Mouse (Mus musculus) heart, postnatal 0 days (tissue): Measurements from ENCODE around the gene Shroom3. TPM values are rescaled to one million over a fixed set of nuclear protein-coding genes. Genes with fewer than 3 reads are reported as not detected.

Experiments
- ATAC-seq: fragments of 200-750 bp; cut with Nextera tagmentation; 2 replicates; pipeline ENCODE4 v1.8.0; 2017; ENCODE audit warnings: low read depth, moderate number of reproducible peaks, moderate library complexity; ENCODE audit not compliant: insufficient read depth
- DNase-seq: peaks from one replicate; pipeline ENCODE4 v3.0.0-alpha.2; 2016; ENCODE audit warnings: low spot score
- H3K27ac ChIP-seq: fragments of 300-500 bp; sonication (generic); 2 replicates; pipeline ENCODE4 v1.5.1; 2014; ENCODE audit warnings: low read depth, mild to moderate bottlenecking
- H3K27me3 ChIP-seq: fragments of 300-500 bp; sonication (generic); 2 replicates; pipeline ENCODE4 v1.6.1; 2014; ENCODE audit warnings: low read length, mixed read lengths; ENCODE audit not compliant: control insufficient read depth, insufficient read depth
- H3K36me3 ChIP-seq: fragments of 300-500 bp; sonication (generic); replicated peaks from 2 replicates; pipeline ENCODE4 v1.6.1; 2014; ENCODE audit warnings: low read length, mixed read lengths; ENCODE audit not compliant: control insufficient read depth, insufficient read depth
- H3K4me1 ChIP-seq: fragments of 300-500 bp; sonication (generic); 2 replicates; pipeline ENCODE4 v1.6.1; 2014; ENCODE audit warnings: antibody characterized with exemption; ENCODE audit not compliant: control insufficient read depth, insufficient read depth
- H3K4me2 ChIP-seq: fragments of 300-500 bp; sonication (generic); 2 replicates; pipeline ENCODE4 v1.6.1; 2014; ENCODE audit warnings: low read depth, mild to moderate bottlenecking, low read length, moderate library complexity
- H3K4me3 ChIP-seq: fragments of 300-500 bp; sonication (generic); 2 replicates; pipeline ENCODE4 v1.5.1; 2014; ENCODE audit warnings: low read depth, low read length
- H3K9ac ChIP-seq: fragments of 300-500 bp; sonication (generic); replicated peaks from 2 replicates; pipeline ENCODE4 v1.6.1; 2014; ENCODE audit warnings: low read depth, low read length, mixed read lengths
- H3K9me3 ChIP-seq: fragments of 300-500 bp; sonication (generic); replicated peaks from 2 replicates; pipeline ENCODE4 v1.6.1; 2016; ENCODE audit warnings: low read length; ENCODE audit not compliant: control insufficient read depth
- CTCF ChIP-seq: IDR thresholded peaks from 2 replicates; pipeline ENCODE4 v1.5.1; 2016; ENCODE audit warnings: antibody characterized with exemption, control low read depth, low read depth
- EP300 ChIP-seq: IDR thresholded peaks from 2 replicates; pipeline ENCODE4 v1.6.1; 2016; ENCODE audit warnings: antibody characterized with exemption, low read depth
- WGBS: fragments of 180-500 bp; shearing (Covaris S2); extraction: QIAGEN DNeasy Blood & Tissue Kit; methylation state at CpG from one replicate; pipeline ENCODE4 v1.1.7; 2014; 5-methylcytosine and 5-hydroxymethylcytosine counted together
- polyA plus RNA-seq: library from polyadenylated mRNA; unstranded; fragments of >200 nt; fragmentation: Nextera tagmentation; extraction: Ambion mirVana; gene quantifications from 2 replicates; pipeline ENCODE4 v1.2.1, GENCODE M21; 2015
- total RNA-seq: library from RNA; depleted of rRNA; stranded (reverse); fragments of >200 nt; gene quantifications from 2 replicates; pipeline ENCODE4 v1.2.3, GENCODE M21; 2014; ENCODE audit warnings: low replicate concordance

Gene Shroom3
- total and polyA plus RNA-seq, 2 experiments from 2014 or later, result 13.3 to 72.4 TPM

- H3K36me3 ChIP-seq, result no peaks in the 10 kb centered on the region
- no peak overlapping the region for H3K9ac ChIP-seq
- no peak for DNase-seq
- no peak overlapping the region for H3K4me3 ChIP-seq
- H3K4me2 ChIP-seq, result no peak overlapping the region
- no peak for ATAC-seq
- no peak for TF ChIP-seq CTCF
- TF ChIP-seq EP300, result no peak
- peaks cover 28% of the 10 kb centered on the region for H3K4me1 ChIP-seq
- no peaks in the 10 kb centered on the region for H3K9me3 ChIP-seq
- no peak overlapping the region for H3K27ac ChIP-seq
- H3K27me3 ChIP-seq, result no peaks in the 10 kb centered on the region
- WGBS, result 79% methylated on average over 5 of the region's 5 CpGs
These were observed 130.3 kb downstream of the Shroom3 start for GRCm38 (mm10) chr5:92813562-92813961.

DNA sequence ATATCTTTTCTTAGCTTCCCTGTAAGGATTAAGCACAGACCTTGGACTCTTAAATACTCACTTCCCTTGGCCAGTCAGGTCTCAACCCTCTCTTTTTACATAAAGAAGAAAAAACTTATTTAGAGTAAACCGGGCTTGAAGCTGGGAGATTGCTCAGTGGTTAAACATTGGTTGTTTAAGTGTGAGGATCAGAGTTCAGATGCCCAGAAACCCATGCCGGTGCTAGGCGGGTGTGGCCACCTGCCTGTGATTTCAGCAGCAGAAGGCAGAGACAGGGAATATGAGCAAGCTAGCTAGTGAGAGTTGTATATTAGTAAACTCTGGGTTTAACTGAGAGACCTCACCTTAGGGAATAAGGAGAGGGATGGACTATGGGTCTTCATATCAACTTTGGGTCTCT lies 131.4 kb downstream of the Shroom3 start:
- ATAC-seq (no peak), DNase-seq (no peak)
- Histone ChIP-seq H3K27me3 (no peaks in the 10 kb centered on the region), H3K9ac (no peak overlapping the region), H3K4me2 (no peak overlapping the region), H3K4me3 (no peak overlapping the region), H3K4me1 (peaks cover 26% of the 10 kb centered on the region), H3K27ac (no peak overlapping the region), H3K36me3 (no peaks in the 10 kb centered on the region), H3K9me3 (no peaks in the 10 kb centered on the region)
- 84% methylated on average over 3 of the region's 3 CpGs for WGBS
- TF ChIP-seq EP300, result no peak
- no peak for TF ChIP-seq CTCF

DNA sequence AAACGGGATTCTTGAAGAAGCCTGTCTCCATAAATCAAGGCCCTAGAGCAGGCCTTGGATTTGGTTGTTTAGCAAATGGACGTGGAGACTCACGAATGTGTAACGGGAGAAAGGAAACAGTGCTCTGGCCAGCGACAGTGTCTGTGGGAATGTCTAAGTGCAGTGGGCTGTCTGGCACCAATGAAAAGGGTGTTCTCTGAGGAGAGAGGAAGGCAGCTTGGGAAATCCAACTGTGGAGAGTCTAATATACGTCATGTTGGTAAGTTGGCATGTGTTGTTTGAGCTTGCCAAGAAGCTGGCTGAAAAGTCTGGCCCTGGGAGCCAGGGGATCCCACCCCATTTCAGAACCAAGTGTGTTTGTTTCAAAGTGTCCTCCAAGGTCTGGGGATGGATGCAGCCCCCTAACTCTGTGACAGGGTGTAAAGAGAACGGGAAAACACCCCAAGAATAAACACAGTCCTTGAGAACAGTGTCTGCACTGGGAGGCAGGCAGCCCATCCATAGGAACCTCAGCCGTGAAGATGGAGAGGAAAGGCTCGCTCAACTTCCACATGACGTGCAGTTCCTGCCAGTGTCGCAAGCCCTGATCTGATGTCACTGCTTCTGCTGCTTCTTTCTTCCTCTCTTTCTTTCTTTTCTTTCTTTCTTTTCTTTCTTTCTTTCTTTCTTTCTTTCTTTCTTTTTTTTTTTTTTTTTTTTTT lies 134.0 kb downstream of the Shroom3 start:
- ATAC-seq, result no peak
- no peak for DNase-seq

GRCm38 (mm10) chr5:92821370-92821769 lies 138.1 kb downstream of the Shroom3 start:
- Histone ChIP-seq H3K9ac (no peak overlapping the region), H3K9me3 (no peaks in the 10 kb centered on the region), H3K27ac (no peak overlapping the region), H3K27me3 (no peaks in the 10 kb centered on the region), H3K36me3 (no peaks in the 10 kb centered on the region), H3K4me1 (peaks cover 53% of the 10 kb centered on the region), H3K4me3 (no peak overlapping the region), H3K4me2 (no peak overlapping the region)
- ATAC-seq (no peak), DNase-seq (no peak)
- TF ChIP-seq CTCF (no peak), EP300 (no peak)
- WGBS, result 85% methylated on average over 3 of the region's 3 CpGs

More for the DNA sequence above, 134.0 kb downstream of the Shroom3 start:
- no peak overlapping the region for H3K4me2 ChIP-seq
- TF ChIP-seq CTCF, result no peak
- TF ChIP-seq EP300, result no peak
- H3K9ac ChIP-seq, result no peak overlapping the region
- H3K27me3 ChIP-seq, result no peaks in the 10 kb centered on the region
- H3K36me3 ChIP-seq, result no peaks in the 10 kb centered on the region
- H3K27ac ChIP-seq, result peak overlapping the region; percentile 66
- no peaks in the 10 kb centered on the region for H3K9me3 ChIP-seq
- H3K4me1 ChIP-seq, result peaks cover 32% of the 10 kb centered on the region
- WGBS, result 63% methylated on average over 11 of the region's 11 CpGs
- no peak overlapping the region for H3K4me3 ChIP-seq

GRCm38 (mm10) chr5:92823495-92823894 lies 140.3 kb downstream of the Shroom3 start:
- no peak overlapping the region for H3K4me3 ChIP-seq
- H3K9me3 ChIP-seq, result no peaks in the 10 kb centered on the region
- no peaks in the 10 kb centered on the region for H3K27me3 ChIP-seq
- no peak overlapping the region for H3K4me2 ChIP-seq
- no peak for DNase-seq
- H3K4me1 ChIP-seq, result peaks cover 64% of the 10 kb centered on the region
- H3K27ac ChIP-seq, result peak overlapping the region; percentile 65; the same call in 1 of the 2 replicates
- no peak overlapping the region for H3K9ac ChIP-seq
- no peaks in the 10 kb centered on the region for H3K36me3 ChIP-seq
- 68% methylated on average over 7 of the region's 7 CpGs for WGBS
- no peak for TF ChIP-seq EP300
- TF ChIP-seq CTCF, result no peak
- ATAC-seq, result no peak
